Comparison of ENCODE assay signal across 15 mouse cellular contexts in genomic region chr7:78498356-78498755, GRCm38 (mm10).
"Had no signal": no experiment of that assay in that cellular context is flagged by ENCODE, and none has a peak within 500 bp of the region (broad histone marks: within the 10 kb centered on the region; RNA-seq: fewer than 3 reads in every experiment).

No protein-coding gene starts in this region.

- H3K9ac ChIP-seq: kidney, embryonic 15.5 days; limb, embryonic 15.5 days; liver, embryonic 12.5 days; lung, embryonic 14.5 days; neural tube, embryonic 15.5 days; stomach, embryonic 15.5 days had no signal

- DNase-seq: kidney, adult 2 months; kidney, postnatal 14 days; layer of hippocampus, postnatal 36 days; lung, postnatal 4 days; midbrain, embryonic 14.5 days; spleen, adult 18-20 months; thymus, postnatal 36 days had no signal

- ATAC-seq: liver, embryonic 12.5 days had no signal

- H3K9me3 ChIP-seq: kidney, embryonic 15.5 days; limb, embryonic 15.5 days; midbrain, embryonic 10.5 days; neural tube, embryonic 15.5 days; stomach, embryonic 15.5 days had no signal

- H3K27ac ChIP-seq: kidney, embryonic 15.5 days; limb, embryonic 15.5 days; liver, embryonic 12.5 days; midbrain, embryonic 10.5 days; neural tube, embryonic 15.5 days; stomach, embryonic 15.5 days had no signal

- H3K36me3 ChIP-seq: kidney, embryonic 15.5 days; limb, embryonic 15.5 days; liver, embryonic 12.5 days; midbrain, embryonic 10.5 days; stomach, embryonic 15.5 days had no signal

- H3K4me1 ChIP-seq: kidney, embryonic 15.5 days; limb, embryonic 15.5 days; liver, embryonic 12.5 days; midbrain, embryonic 10.5 days; stomach, embryonic 15.5 days had no signal

- H3K27me3 ChIP-seq: kidney, embryonic 15.5 days; limb, embryonic 15.5 days; liver, embryonic 12.5 days; neural tube, embryonic 15.5 days; stomach, embryonic 15.5 days had no signal

- H3K4me3 ChIP-seq: kidney, embryonic 15.5 days; limb, embryonic 15.5 days; liver, embryonic 12.5 days; midbrain, embryonic 10.5 days; myocyte; neural tube, embryonic 15.5 days; stomach, embryonic 15.5 days had no signal

- H3K4me2 ChIP-seq: kidney, embryonic 15.5 days; limb, embryonic 15.5 days; liver, embryonic 12.5 days; lung, embryonic 14.5 days; neural tube, embryonic 15.5 days; stomach, embryonic 15.5 days had no signal
